ENCODE assay signal across 9 mouse cellular contexts in genomic region chr4:124695786-124696516, GRCm38 (mm10). TPM values are rescaled to one million over a fixed set of nuclear protein-coding genes. Genes with fewer than 3 reads are reported as not detected.
DNase-seq lines count a peak whose midpoint lies in the region; ATAC-seq and TF ChIP-seq lines count a peak whose summit lies in the region.
"Had no signal": no experiment of that assay in that cellular context is flagged by ENCODE, and none has a peak within 500 bp of the region (broad histone marks: within the 10 kb centered on the region; RNA-seq: fewer than 3 reads in every experiment).

No protein-coding gene starts in this region.

- no peak for ATAC-seq in intestine, embryonic 15.5 days
- ATAC-seq in forebrain, embryonic 15.5 days (replicated peaks) = no peak

- H3K4me1 ChIP-seq in ES-Bruce4 (ENCODE audit: control insufficient read depth, insufficient read depth, low read length) = peaks cover 4% of the 10 kb centered on the region
- H3K4me1 ChIP-seq in intestine, embryonic 15.5 days (replicated peaks) = peaks cover 17% of the 10 kb centered on the region
- H3K4me1 ChIP-seq in forebrain, embryonic 15.5 days = peaks cover 37% of the 10 kb centered on the region

- 8% methylated on average over 18 of the region's 18 CpGs for WGBS in intestine, embryonic 15.5 days
- 2% methylated on average over 17 of the region's 18 CpGs for WGBS in macrophage (ENCODE audit: missing documents)
- 16% methylated on average over 18 of the region's 18 CpGs for WGBS in forebrain, embryonic 15.5 days

- no peak for TF ChIP-seq POLR2A in ES-Bruce4 (IDR thresholded peaks at IDR 0.05; ENCODE audit: insufficient read depth, low read length)

- no peaks in the 10 kb centered on the region for H3K27me3 ChIP-seq in ES-Bruce4 (ENCODE audit: control insufficient read depth, insufficient read depth, low read length, poor library complexity, severe bottlenecking)
- no peaks in the 10 kb centered on the region for H3K27me3 ChIP-seq in intestine, embryonic 15.5 days (replicated peaks)
- peaks cover 6% of the 10 kb centered on the region for H3K27me3 ChIP-seq in forebrain, embryonic 15.5 days

- no peak for TF ChIP-seq EP300 in ES-Bruce4 (IDR thresholded peaks at IDR 0.05; ENCODE audit: insufficient read depth, low read depth, low read length)

- H3K4me3 ChIP-seq in ES-Bruce4 (ENCODE audit: low read depth, low read length) (peak overlapping the region; percentile 17), macrophage (ENCODE audit: inconsistent target) (peak overlapping the region; percentile 65)
- H3K4me3 ChIP-seq in intestine, embryonic 15.5 days (replicated peaks) = 0 out of 2 replicates have a peak overlapping the region, but pooled peaks have one; percentile 1
- H3K4me3 ChIP-seq in forebrain, embryonic 15.5 days = no peak overlapping the region

- no peak for TF ChIP-seq CTCF in ES-Bruce4 (IDR thresholded peaks at IDR 0.05; ENCODE audit: low read depth, low read length)

- DNase-seq in embryo, embryonic 10.5 days (ENCODE audit: low spot score) = peak; percentile 46
- no peak for DNase-seq in embryo, embryonic 9.5 days (ENCODE audit: extremely low spot score)
- DNase-seq in adrenal gland, postnatal 14 days = no peak
- no peak for DNase-seq in right cerebral cortex, postnatal 14 days

- peaks cover 43% of the 10 kb centered on the region for H3K79me2 ChIP-seq in macrophage (ENCODE audit: inconsistent target)

- H3K36me3 ChIP-seq in ES-Bruce4 (ENCODE audit: control insufficient read depth, insufficient read depth, low read length, poor library complexity, severe bottlenecking) (no peaks in the 10 kb centered on the region), macrophage (ENCODE audit: inconsistent target) (no peaks in the 10 kb centered on the region)
- no peaks in the 10 kb centered on the region for H3K36me3 ChIP-seq in intestine, embryonic 15.5 days
- H3K36me3 ChIP-seq in forebrain, embryonic 15.5 days = no peaks in the 10 kb centered on the region

- no peaks in the 10 kb centered on the region for H3K9me3 ChIP-seq in ES-Bruce4 (replicated peaks; ENCODE audit: control insufficient read depth, insufficient read depth, low read length, poor library complexity, severe bottlenecking)
- H3K9me3 ChIP-seq in intestine, embryonic 15.5 days = no peaks in the 10 kb centered on the region
- H3K9me3 ChIP-seq in forebrain, embryonic 15.5 days = no peaks in the 10 kb centered on the region

- H3K27ac ChIP-seq in ES-Bruce4 (ENCODE audit: insufficient read depth, low read length) (peak overlapping the region; percentile 18; the same call in 1 of the 2 replicates), macrophage (peak overlapping the region; percentile 88)
- no peak overlapping the region for H3K27ac ChIP-seq in intestine, embryonic 15.5 days
- H3K27ac ChIP-seq in forebrain, embryonic 15.5 days (replicated peaks) = no peak overlapping the region

- H3K4me2 ChIP-seq in intestine, embryonic 15.5 days (replicated peaks) = peak overlapping the region; percentile 37
- no peak overlapping the region for H3K4me2 ChIP-seq in forebrain, embryonic 15.5 days (replicated peaks)

- peak overlapping the region; percentile 56 for H3K9ac ChIP-seq in ES-Bruce4 (ENCODE audit: low read depth, poor library complexity, severe bottlenecking)
- no peak overlapping the region; the same call in 1 of the 2 replicates for H3K9ac ChIP-seq in intestine, embryonic 15.5 days
- no peak overlapping the region for H3K9ac ChIP-seq in forebrain, embryonic 15.5 days (replicated peaks)

RNA-seq across cellular contexts. Expression of gene Utp11, which starts 2.6 kb away (rescaled TPM):
- polyA plus RNA-seq in ES-Bruce4 (2011; ENCODE audit: insufficient read depth, insufficient read length, low read depth, missing spikeins) (56.9 and 60.4 TPM in 2 replicates), macrophage (2018) (32.1 to 58.7 TPM (median 57.7 TPM) in 3 replicates)
- polyA plus RNA-seq in intestine, embryonic 15.5 days (2015; fragmentation: Nextera tagmentation; extraction: Ambion mirVana) = 58.7 and 67.6 TPM in 2 replicates
- total RNA-seq in macrophage (2018; cell fraction: chromatin; rRNA removed) = 100 to 1,000 TPM in 1 of 26 experiments, 10 to 100 TPM in 25; 12.1 to 101 (median 51.8) TPM
- 10 to 100 TPM; 24.9 to 44.6 (median 33.0) TPM for total RNA-seq in macrophage (2018; cell fraction: cytosol; rRNA removed)
- total RNA-seq in macrophage (2018; cell fraction: nucleus; rRNA removed) = 10 to 100 TPM; 11.1 to 53.3 (median 29.8) TPM
- 34.1 and 37.3 TPM in 2 replicates for total RNA-seq in adrenal gland, postnatal 14 days (2021)
- polyA plus RNA-seq in forebrain, embryonic 15.5 days (2015; fragmentation: Nextera tagmentation; extraction: Ambion mirVana) = 44.4 and 46.0 TPM in 2 replicates

RNA-seq across cellular contexts. Expression of gene Fhl3, which starts 4.5 kb away (rescaled TPM):
- polyA plus RNA-seq in ES-Bruce4 (2011; ENCODE audit: insufficient read depth, insufficient read length, low read depth, missing spikeins) = 11.4 and 14.0 TPM in 2 replicates
- polyA plus RNA-seq in intestine, embryonic 15.5 days (2015; fragmentation: Nextera tagmentation; extraction: Ambion mirVana) = 8.8 and 11.8 TPM in 2 replicates
- total RNA-seq in macrophage (2018; cell fraction: chromatin; rRNA removed) = 100 to 1,000 TPM in 5 of 26 experiments, 10 to 100 TPM in 21; 19.4 to 246 (median 86.4) TPM
- total RNA-seq in macrophage (2018; cell fraction: cytosol; rRNA removed) = 100 to 1,000 TPM in 1 of 26 experiments, 10 to 100 TPM in 25; 25.7 to 105 (median 54.7) TPM
- total RNA-seq in macrophage (2018; cell fraction: nucleus; rRNA removed) = 100 to 1,000 TPM in 5 of 26 experiments, 10 to 100 TPM in 21; 31.8 to 142 (median 70.6) TPM
- 24.2 to 70.3 TPM (median 28.8 TPM) in 3 replicates for polyA plus RNA-seq in macrophage (2018)
- total RNA-seq in adrenal gland, postnatal 14 days (2021) = 7.3 and 8.5 TPM in 2 replicates
- 1.6 and 2.2 TPM in 2 replicates for polyA plus RNA-seq in forebrain, embryonic 15.5 days (2015; fragmentation: Nextera tagmentation; extraction: Ambion mirVana)

RNA-seq across cellular contexts. Expression of gene Sf3a3, which starts 18.6 kb away (rescaled TPM):
- polyA plus RNA-seq in ES-Bruce4 (2011; ENCODE audit: insufficient read depth, insufficient read length, low read depth, missing spikeins) = 110 and 127 TPM in 2 replicates
- polyA plus RNA-seq in intestine, embryonic 15.5 days (2015; fragmentation: Nextera tagmentation; extraction: Ambion mirVana) = 131 and 133 TPM in 2 replicates
- total RNA-seq in macrophage (2018; cell fraction: chromatin; rRNA removed) = 10 to 100 TPM; 29.3 to 87.9 (median 60.7) TPM
- 10 to 100 TPM; 30.9 to 47.9 (median 40.8) TPM for total RNA-seq in macrophage (2018; cell fraction: cytosol; rRNA removed)
- total RNA-seq in macrophage (2018; cell fraction: nucleus; rRNA removed) = 10 to 100 TPM; 20.8 to 65.4 (median 32.2) TPM
- polyA plus RNA-seq in macrophage (2018) = 38.3 to 63.8 TPM (median 62.7 TPM) in 3 replicates
- total RNA-seq in adrenal gland, postnatal 14 days (2021) = 41.5 and 42.8 TPM in 2 replicates
- polyA plus RNA-seq in forebrain, embryonic 15.5 days (2015; fragmentation: Nextera tagmentation; extraction: Ambion mirVana) = 132 and 133 TPM in 2 replicates

RNA-seq across cellular contexts. Expression of gene Pou3f1, which starts 39.3 kb away (rescaled TPM):
- polyA plus RNA-seq in ES-Bruce4 (2011; ENCODE audit: insufficient read depth, insufficient read length, low read depth, missing spikeins) = 12.8 and 14.9 TPM in 2 replicates
- 0.05 and 0.11 TPM in 2 replicates for polyA plus RNA-seq in intestine, embryonic 15.5 days (2015; fragmentation: Nextera tagmentation; extraction: Ambion mirVana)
- 1 to 10 TPM in 11 of 26 experiments, under 1 TPM in 13, not detected in 2; 0.25 to 4.4 (median 0.90) TPM for total RNA-seq in macrophage (2018; cell fraction: chromatin; rRNA removed)
- 10 to 100 TPM in 2 of 26 experiments, 1 to 10 TPM in 20, under 1 TPM in 4; 0.86 to 14.3 (median 2.7) TPM for total RNA-seq in macrophage (2018; cell fraction: cytosol; rRNA removed)
- total RNA-seq in macrophage (2018; cell fraction: nucleus; rRNA removed) = 10 to 100 TPM in 9 of 26 experiments, 1 to 10 TPM in 11, under 1 TPM in 6; 0.48 to 20.4 (median 5.9) TPM
- 0.49 to 1.1 TPM (median 0.70 TPM) in 3 replicates for polyA plus RNA-seq in macrophage (2018)
- total RNA-seq in adrenal gland, postnatal 14 days (2021) = 0.11 and 0.19 TPM in 2 replicates
- polyA plus RNA-seq in forebrain, embryonic 15.5 days (2015; fragmentation: Nextera tagmentation; extraction: Ambion mirVana) = 21.5 and 21.8 TPM in 2 replicates
- total RNA-seq: liver, adult 2 months had no signal
- polyA plus RNA-seq: liver, adult 2 months had no signal

RNA-seq across cellular contexts. Expression of gene Inpp5b, which starts 45.7 kb away (rescaled TPM):
- 21.7 and 27.0 TPM in 2 replicates for polyA plus RNA-seq in ES-Bruce4 (2011; ENCODE audit: insufficient read depth, insufficient read length, low read depth, missing spikeins)
- 24.4 and 28.7 TPM in 2 replicates for polyA plus RNA-seq in intestine, embryonic 15.5 days (2015; fragmentation: Nextera tagmentation; extraction: Ambion mirVana)
- total RNA-seq in macrophage (2018; cell fraction: chromatin; rRNA removed) = 100 to 1,000 TPM in 8 of 26 experiments, 10 to 100 TPM in 18; 21.2 to 240 (median 86.4) TPM
- total RNA-seq in macrophage (2018; cell fraction: cytosol; rRNA removed) = 10 to 100 TPM; 14.1 to 43.3 (median 24.3) TPM
- total RNA-seq in macrophage (2018; cell fraction: nucleus; rRNA removed) = 100 to 1,000 TPM in 3 of 26 experiments, 10 to 100 TPM in 23; 23.7 to 144 (median 56.6) TPM
- polyA plus RNA-seq in macrophage (2018) = 20.2 to 23.6 TPM (median 22.9 TPM) in 3 replicates
- total RNA-seq in adrenal gland, postnatal 14 days (2021) = 23.8 and 24.6 TPM in 2 replicates
- polyA plus RNA-seq in forebrain, embryonic 15.5 days (2015; fragmentation: Nextera tagmentation; extraction: Ambion mirVana) = 22.6 and 25.2 TPM in 2 replicates

Comparison
In these comparisons a context has a peak if more than half of its experiments do, and no peak if none do; other contexts are left out.
1. H3K27ac ChIP-seq: peak in ES-Bruce4 (single experiment) and macrophage (single experiment); none in intestine, embryonic 15.5 days (single experiment) and forebrain, embryonic 15.5 days (single experiment).